Mouse (Mus musculus): Measurements from ENCODE around the gene Bclaf1. TPM values are rescaled to one million over a fixed set of nuclear protein-coding genes. Genes with fewer than 3 reads are reported as not detected.

The Bclaf1 gene
- polyA plus RNA-seq, 1 experiment from 2014 or later: 40.9 TPM

- peaks cover 14% of the 10 kb centered on the region for H3K4me1 ChIP-seq (ENCODE audit: control insufficient read depth, low read depth, low read length)
- H3K9ac ChIP-seq (ENCODE audit: low read depth, low read length): peak overlapping the region; percentile 96
- no peaks in the 10 kb centered on the region for H3K36me3 ChIP-seq (ENCODE audit: control insufficient read depth, insufficient read depth)
- peak overlapping the region; percentile 96 for H3K4me3 ChIP-seq (ENCODE audit: low read depth, low read length)
- no peaks in the 10 kb centered on the region for H3K9me3 ChIP-seq (replicated peaks; ENCODE audit: control insufficient read depth, low read length)
- H3K27me3 ChIP-seq (ENCODE audit: control insufficient read depth, insufficient read depth, low read depth, low read length): no peaks in the 10 kb centered on the region
- peak; percentile 59 for ATAC-seq (ENCODE audit: low read depth)
- H3K27ac ChIP-seq (ENCODE audit: low read length): peak overlapping the region; percentile 98
- H3K4me2 ChIP-seq (ENCODE audit: low read depth, low read length): peak overlapping the region; percentile 81
- under 1% methylated on average over 53 of the region's 54 CpGs for WGBS (ENCODE audit: insufficient replicate concordance)
Observed at GRCm38 (mm10) chr10:20312736-20313301, 550 bp downstream of the Bclaf1 start.

- no peak for ATAC-seq (ENCODE audit: low read depth)
- Histone ChIP-seq H3K36me3 (ENCODE audit: control insufficient read depth, insufficient read depth) (peaks cover 2% of the 10 kb centered on the region; the same call in 1 of the 2 replicates), H3K4me2 (ENCODE audit: low read depth, low read length) (peak overlapping the region; percentile 81), H3K9me3 (replicated peaks; ENCODE audit: control insufficient read depth, low read length) (no peaks in the 10 kb centered on the region), H3K4me3 (ENCODE audit: low read depth, low read length) (peak overlapping the region; percentile 96), H3K9ac (ENCODE audit: low read depth, low read length) (peak overlapping the region; percentile 96), H3K27me3 (ENCODE audit: control insufficient read depth, insufficient read depth, low read depth, low read length) (no peaks in the 10 kb centered on the region), H3K27ac (ENCODE audit: low read length) (peak overlapping the region; percentile 98), H3K4me1 (ENCODE audit: control insufficient read depth, low read depth, low read length) (peaks cover 14% of the 10 kb centered on the region)
- 25% methylated on average over 13 of the region's 13 CpGs for WGBS (ENCODE audit: insufficient replicate concordance)
Observed at GRCm38 (mm10) chr10:20313447-20313846, 1.2 kb downstream of the Bclaf1 start.

- Histone ChIP-seq H3K9me3 (replicated peaks; ENCODE audit: control insufficient read depth, low read length) (no peaks in the 10 kb centered on the region), H3K9ac (ENCODE audit: low read depth, low read length) (no peak overlapping the region), H3K27ac (ENCODE audit: low read length) (no peak overlapping the region), H3K4me3 (ENCODE audit: low read depth, low read length) (peak overlapping the region; percentile 96), H3K4me1 (ENCODE audit: control insufficient read depth, low read depth, low read length) (peaks cover 14% of the 10 kb centered on the region), H3K4me2 (ENCODE audit: low read depth, low read length) (peak overlapping the region; percentile 81), H3K36me3 (ENCODE audit: control insufficient read depth, insufficient read depth) (peaks cover 6% of the 10 kb centered on the region), H3K27me3 (ENCODE audit: control insufficient read depth, insufficient read depth, low read depth, low read length) (no peaks in the 10 kb centered on the region)
- no peak for ATAC-seq (ENCODE audit: low read depth)
- WGBS (ENCODE audit: insufficient replicate concordance): 51% methylated on average over 4 of the region's 4 CpGs
Observed at GRCm38 (mm10) chr10:20313941-20314340, 1.7 kb downstream of the Bclaf1 start.

GRCm38 (mm10) chr10:20314797-20315196 is 2.5 kb downstream of the Bclaf1 start:
- no peak overlapping the region for H3K4me2 ChIP-seq (ENCODE audit: low read depth, low read length)
- no peak for ATAC-seq (ENCODE audit: low read depth)
- no peaks in the 10 kb centered on the region for H3K9me3 ChIP-seq (replicated peaks; ENCODE audit: control insufficient read depth, low read length)
- H3K4me3 ChIP-seq (ENCODE audit: low read depth, low read length): no peak overlapping the region
- no peaks in the 10 kb centered on the region for H3K27me3 ChIP-seq (ENCODE audit: control insufficient read depth, insufficient read depth, low read depth, low read length)
- H3K9ac ChIP-seq (ENCODE audit: low read depth, low read length): no peak overlapping the region
- H3K4me1 ChIP-seq (ENCODE audit: control insufficient read depth, low read depth, low read length): peaks cover 14% of the 10 kb centered on the region
- H3K36me3 ChIP-seq (ENCODE audit: control insufficient read depth, insufficient read depth): peaks cover 13% of the 10 kb centered on the region
- 6% methylated on average over 2 of the region's 2 CpGs for WGBS (ENCODE audit: insufficient replicate concordance)
- no peak overlapping the region for H3K27ac ChIP-seq (ENCODE audit: low read length)

- no peaks in the 10 kb centered on the region for H3K27me3 ChIP-seq (ENCODE audit: control insufficient read depth, insufficient read depth, low read depth, low read length)
- H3K9me3 ChIP-seq (replicated peaks; ENCODE audit: control insufficient read depth, low read length): no peaks in the 10 kb centered on the region
- H3K4me2 ChIP-seq (ENCODE audit: low read depth, low read length): no peak overlapping the region
- WGBS (ENCODE audit: insufficient replicate concordance): 37% methylated on average over 5 of the region's 5 CpGs
- peaks cover 20% of the 10 kb centered on the region for H3K36me3 ChIP-seq (ENCODE audit: control insufficient read depth, insufficient read depth)
- ATAC-seq (ENCODE audit: low read depth): no peak
- H3K27ac ChIP-seq (ENCODE audit: low read length): no peak overlapping the region
- no peak overlapping the region for H3K9ac ChIP-seq (ENCODE audit: low read depth, low read length)
- no peak overlapping the region for H3K4me3 ChIP-seq (ENCODE audit: low read depth, low read length)
- peaks cover 7% of the 10 kb centered on the region for H3K4me1 ChIP-seq (ENCODE audit: control insufficient read depth, low read depth, low read length)
Observed at GRCm38 (mm10) chr10:20317466-20317865, 5.2 kb downstream of the Bclaf1 start.

- Histone ChIP-seq H3K4me3 (ENCODE audit: low read depth, low read length) (no peak overlapping the region), H3K9me3 (replicated peaks; ENCODE audit: control insufficient read depth, low read length) (no peaks in the 10 kb centered on the region), H3K4me1 (ENCODE audit: control insufficient read depth, low read depth, low read length) (no peaks in the 10 kb centered on the region), H3K27me3 (ENCODE audit: control insufficient read depth, insufficient read depth, low read depth, low read length) (no peaks in the 10 kb centered on the region), H3K36me3 (ENCODE audit: control insufficient read depth, insufficient read depth) (peaks cover 51% of the 10 kb centered on the region), H3K4me2 (ENCODE audit: low read depth, low read length) (no peak overlapping the region), H3K27ac (ENCODE audit: low read length) (no peak overlapping the region), H3K9ac (ENCODE audit: low read depth, low read length) (no peak overlapping the region)
- ATAC-seq (ENCODE audit: low read depth): no peak
Observed at GRCm38 (mm10) chr10:20326226-20326625, 14.0 kb downstream of the Bclaf1 start.

GRCm38 (mm10) chr10:20331262-20331661 is 19.0 kb downstream of the Bclaf1 start:
- Histone ChIP-seq H3K9ac (ENCODE audit: low read depth, low read length) (no peak overlapping the region), H3K27me3 (ENCODE audit: control insufficient read depth, insufficient read depth, low read depth, low read length) (no peaks in the 10 kb centered on the region), H3K9me3 (replicated peaks; ENCODE audit: control insufficient read depth, low read length) (no peaks in the 10 kb centered on the region), H3K4me2 (ENCODE audit: low read depth, low read length) (no peak overlapping the region), H3K36me3 (ENCODE audit: control insufficient read depth, insufficient read depth) (peaks cover 56% of the 10 kb centered on the region), H3K4me1 (ENCODE audit: control insufficient read depth, low read depth, low read length) (no peaks in the 10 kb centered on the region), H3K4me3 (ENCODE audit: low read depth, low read length) (no peak overlapping the region), H3K27ac (ENCODE audit: low read length) (no peak overlapping the region)
- WGBS (ENCODE audit: insufficient replicate concordance): 87% methylated on average over 2 of the region's 2 CpGs
- ATAC-seq (ENCODE audit: low read depth): no peak

GRCm38 (mm10) chr10:20337872-20338271 is 25.6 kb downstream of the Bclaf1 start:
- WGBS (ENCODE audit: insufficient replicate concordance): 83% methylated on average over 7 of the region's 7 CpGs

GRCm38 (mm10) chr10:20345736-20346135 is 33.5 kb downstream of the Bclaf1 start:
- Histone ChIP-seq H3K27ac (ENCODE audit: low read length) (no peak overlapping the region), H3K4me3 (ENCODE audit: low read depth, low read length) (no peak overlapping the region), H3K4me1 (ENCODE audit: control insufficient read depth, low read depth, low read length) (peaks cover 6% of the 10 kb centered on the region; the same call in 1 of the 2 replicates), H3K27me3 (ENCODE audit: control insufficient read depth, insufficient read depth, low read depth, low read length) (no peaks in the 10 kb centered on the region), H3K9me3 (replicated peaks; ENCODE audit: control insufficient read depth, low read length) (no peaks in the 10 kb centered on the region), H3K9ac (ENCODE audit: low read depth, low read length) (no peak overlapping the region), H3K4me2 (ENCODE audit: low read depth, low read length) (no peak overlapping the region), H3K36me3 (ENCODE audit: control insufficient read depth, insufficient read depth) (peaks cover 27% of the 10 kb centered on the region)
- ATAC-seq (ENCODE audit: low read depth): no peak
- WGBS (ENCODE audit: insufficient replicate concordance): 66% methylated on average over 1 of the region's 1 CpGs

More at GRCm38 (mm10) chr10:20337872-20338271, 25.6 kb downstream of the Bclaf1 start:
- no peak for ATAC-seq (ENCODE audit: low read depth)
- no peak overlapping the region for H3K27ac ChIP-seq (ENCODE audit: low read length)
- H3K4me2 ChIP-seq (ENCODE audit: low read depth, low read length): no peak overlapping the region
- no peak overlapping the region for H3K9ac ChIP-seq (ENCODE audit: low read depth, low read length)
- H3K4me3 ChIP-seq (ENCODE audit: low read depth, low read length): no peak overlapping the region
- H3K4me1 ChIP-seq (ENCODE audit: control insufficient read depth, low read depth, low read length): no peaks in the 10 kb centered on the region
- H3K27me3 ChIP-seq (ENCODE audit: control insufficient read depth, insufficient read depth, low read depth, low read length): no peaks in the 10 kb centered on the region
- H3K9me3 ChIP-seq (replicated peaks; ENCODE audit: control insufficient read depth, low read length): no peaks in the 10 kb centered on the region
- peaks cover 56% of the 10 kb centered on the region for H3K36me3 ChIP-seq (ENCODE audit: control insufficient read depth, insufficient read depth)

Measured in liver, embryonic 16.5 days (tissue).